Mouse (Mus musculus) megakaryocyte, embryonic 14.5 days (primary cell): ENCODE measurements around the gene Ifna1.

ENCODE experiments used
- FLI1 ChIP-seq: IDR thresholded peaks from 2 replicates; pipeline ENCODE4 v1.6.1; 2012; ENCODE audit warnings: low read length, inconsistent platforms, mixed read lengths
- GATA1 ChIP-seq: IDR thresholded peaks from 3 replicates; pipeline ENCODE4 v1.6.1; 2012; ENCODE audit warnings: mixed read lengths, low read length, inconsistent platforms, borderline replicate concordance

- TF ChIP-seq GATA1 (no peak), FLI1 (no peak)
Observed at GRCm38 (mm10) chr4:88876520-88876919, 26.6 kb downstream of the Ifna1 start.
